Mouse (Mus musculus): Measurements from ENCODE around the gene Etfa.

DNA sequence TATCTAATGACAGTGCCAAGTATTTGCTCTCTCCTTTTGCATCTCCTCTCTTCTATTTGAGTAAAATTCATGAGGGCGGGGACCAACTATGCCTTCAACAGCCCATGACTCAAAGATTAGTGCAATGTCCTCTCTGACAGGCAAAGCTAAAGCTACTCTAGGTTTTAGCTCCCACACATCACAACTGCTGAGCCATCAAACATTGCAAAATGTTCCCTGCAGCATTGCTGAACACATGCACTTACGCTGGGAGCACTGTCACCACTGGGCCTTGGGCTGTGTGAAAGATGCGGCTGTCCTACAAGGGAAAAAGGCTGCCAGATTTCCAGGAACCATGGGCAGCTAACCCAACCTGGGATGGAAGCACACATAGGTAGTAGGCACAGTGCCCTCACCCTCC is 60.6 kb downstream of the Etfa start:
- TF ChIP-seq CTCF (IDR thresholded peaks at IDR 0.05; ENCODE audit: control insufficient read depth, insufficient read depth, low read length), result no peak
- TF ChIP-seq POLR2A (IDR thresholded peaks at IDR 0.05; ENCODE audit: borderline replicate concordance, control insufficient read depth, low read depth, low read length), result no peak

All from bone marrow, adult 2 months (tissue).